Mouse (Mus musculus) forebrain, embryonic 15.5 days (tissue): Measurements from ENCODE around the gene Try10. TPM values are rescaled to one million over a fixed set of nuclear protein-coding genes. Genes with fewer than 3 reads are reported as not detected.
"Not testable (repeated sequence)": the region's sequence is repeated elsewhere in the genome, so short reads cannot be mapped to it uniquely, and the experiment has no call there.

Experiments used
- ATAC-seq: fragments of 200-750 bp; cut with Nextera tagmentation; replicated peaks from 2 replicates; pipeline ENCODE4 v1.8.0; 2017; ENCODE audit warnings: mild to moderate bottlenecking, moderate TSS enrichment, moderate library complexity
- H3K27ac ChIP-seq: fragments of 300-500 bp; sonication (generic); replicated peaks from 2 replicates; pipeline ENCODE4 v1.5.1; 2015; ENCODE audit warnings: mild to moderate bottlenecking, inconsistent platforms
- H3K27me3 ChIP-seq: fragments of 300-500 bp; sonication (generic); 2 replicates; pipeline ENCODE4 v1.6.1; 2015; ENCODE audit warnings: inconsistent platforms
- H3K36me3 ChIP-seq: fragments of 300-500 bp; sonication (generic); 2 replicates; pipeline ENCODE4 v1.6.1; 2015; ENCODE audit warnings: mild to moderate bottlenecking, inconsistent platforms
- H3K4me1 ChIP-seq: fragments of 300-500 bp; sonication (generic); 2 replicates; pipeline ENCODE4 v1.6.1; 2015; ENCODE audit warnings: inconsistent platforms
- H3K4me2 ChIP-seq: fragments of 300-500 bp; sonication (generic); replicated peaks from 2 replicates; pipeline ENCODE4 v1.6.1; 2015; ENCODE audit warnings: mild to moderate bottlenecking, inconsistent platforms
- H3K4me3 ChIP-seq: fragments of 300-500 bp; sonication (generic); 2 replicates; pipeline ENCODE4 v1.5.1; 2015; ENCODE audit warnings: mild to moderate bottlenecking, inconsistent platforms
- H3K9ac ChIP-seq: fragments of 300-500 bp; sonication (generic); replicated peaks from 2 replicates; pipeline ENCODE4 v1.6.1; 2015; ENCODE audit warnings: mild to moderate bottlenecking, inconsistent platforms
- H3K9me3 ChIP-seq: fragments of 300-500 bp; sonication (generic); 2 replicates; pipeline ENCODE4 v1.6.1; 2016; ENCODE audit warnings: inconsistent platforms
- WGBS: fragments of 180-500 bp; shearing (Covaris S2); methylation state at CpG from one replicate; pipeline ENCODE4 v1.1.7; 2015; ENCODE audit warnings: mixed read lengths; 5-methylcytosine and 5-hydroxymethylcytosine counted together
- polyA plus RNA-seq: library from polyadenylated mRNA; unstranded; fragments of >200 nt; fragmentation: Nextera tagmentation; extraction: Ambion mirVana; gene quantifications from 2 replicates; pipeline ENCODE4 v1.2.1, GENCODE M21; 2015

The Try10 gene
- not detected in 2 replicates for polyA plus RNA-seq

- ATAC-seq, result no peak
- H3K36me3 ChIP-seq, result no peaks in the 10 kb centered on the region
- H3K27ac ChIP-seq, result no peak within 1 kb of the TSS
- H3K9ac ChIP-seq, result no peak within 1 kb of the TSS
- H3K4me2 ChIP-seq, result no peak within 1 kb of the TSS
- no peak within 1 kb of the TSS for H3K4me3 ChIP-seq
- no peaks in the 10 kb centered on the region for H3K27me3 ChIP-seq
- WGBS, result 92% methylated on average over 2 of the region's 2 CpGs
- no peaks in the 10 kb centered on the region for H3K4me1 ChIP-seq
- no peaks in the 10 kb centered on the region for H3K9me3 ChIP-seq
Observed at GRCm38 (mm10) chr6:41353932-41354331, at the start of gene Try10. TSS of gene Try10 (plus strand) at chr6:41354105.

- H3K4me1 ChIP-seq, result not testable (repeated sequence)
Observed at GRCm38 (mm10) chr6:41316741-41317140, 37.2 kb upstream of the Try10 start, which contains the start of gene Try5. TSS of gene Try5 (minus strand) at chr6:41316841.

GRCm38 (mm10) chr6:41373772-41374171, 19.9 kb downstream of the Try10 start:
- WGBS, result 86% methylated on average over 2 of the region's 2 CpGs
- H3K9ac ChIP-seq, H3K4me1 ChIP-seq, H3K36me3 ChIP-seq, H3K27ac ChIP-seq, H3K27me3 ChIP-seq, ATAC-seq, H3K4me3 ChIP-seq, H3K9me3 ChIP-seq, H3K4me2 ChIP-seq: not testable (repeated sequence)

More at GRCm38 (mm10) chr6:41316741-41317140, 37.2 kb upstream of the Try10 start, which contains the start of gene Try5:
- ATAC-seq, H3K4me2 ChIP-seq, H3K36me3 ChIP-seq, H3K9me3 ChIP-seq, H3K27ac ChIP-seq, H3K4me3 ChIP-seq, H3K27me3 ChIP-seq, H3K9ac ChIP-seq: not testable (repeated sequence)
- WGBS, result 75% methylated on average over 3 of the region's 3 CpGs

- not testable (repeated sequence) for H3K9me3 ChIP-seq, H3K4me3 ChIP-seq, H3K27ac ChIP-seq, H3K4me1 ChIP-seq, H3K36me3 ChIP-seq, H3K9ac ChIP-seq, ATAC-seq, H3K4me2 ChIP-seq, H3K27me3 ChIP-seq
Observed at GRCm38 (mm10) chr6:41377578-41377977, 23.7 kb downstream of the Try10 start, which contains the start of gene Prss3. TSS of gene Prss3 (minus strand) at chr6:41377678.

GRCm38 (mm10) chr6:41386781-41387180, 32.9 kb downstream of the Try10 start:
- Histone ChIP-seq H3K4me2 (no peak overlapping the region), H3K27me3 (no peaks in the 10 kb centered on the region), H3K36me3 (no peaks in the 10 kb centered on the region), H3K9ac (no peak overlapping the region), H3K4me3 (no peak overlapping the region), H3K4me1 (no peaks in the 10 kb centered on the region), H3K9me3 (no peaks in the 10 kb centered on the region), H3K27ac (no peak overlapping the region)
- WGBS, result 81% methylated on average over 2 of the region's 2 CpGs
- no peak for ATAC-seq

GRCm38 (mm10) chr6:41391640-41392039, 37.7 kb downstream of the Try10 start:
- not testable (repeated sequence) for H3K9ac ChIP-seq, H3K27me3 ChIP-seq, H3K4me1 ChIP-seq, H3K36me3 ChIP-seq, H3K4me2 ChIP-seq, H3K27ac ChIP-seq, ATAC-seq, H3K9me3 ChIP-seq, H3K4me3 ChIP-seq
- 67% methylated on average over 1 of the region's 1 CpGs for WGBS

GRCm38 (mm10) chr6:41392056-41392455, 38.2 kb downstream of the Try10 start, which contains the start of gene Gm5771:
TSS of gene Gm5771 (plus strand) at chr6:41392356.
- not testable (repeated sequence) for H3K9ac ChIP-seq, H3K4me2 ChIP-seq, H3K36me3 ChIP-seq, H3K4me1 ChIP-seq, H3K4me3 ChIP-seq, ATAC-seq, H3K27ac ChIP-seq, H3K9me3 ChIP-seq, H3K27me3 ChIP-seq

Other genes starting within 250 kb of the Try10 start
- gene Try4, start 51.8 kb upstream of the Try10 start, polyA plus RNA-seq, result not detected in 2 replicates
- gene Try5, start 37.3 kb upstream of the Try10 start, polyA plus RNA-seq, result 0.29 and 0.32 TPM in 2 replicates
- gene Prss3, start 23.6 kb downstream of the Try10 start, polyA plus RNA-seq, result not detected in 2 replicates
- not detected in 2 replicates for gene Gm5771, start 38.3 kb downstream of the Try10 start, polyA plus RNA-seq
- not detected in 2 replicates for gene Gm10334, start 92.0 kb downstream of the Try10 start, polyA plus RNA-seq
- not detected in 2 replicates for gene Prss1, start 104.8 kb downstream of the Try10 start, polyA plus RNA-seq
- gene Prss2, start 167.7 kb downstream of the Try10 start, polyA plus RNA-seq, result not detected in 2 replicates